Mouse (Mus musculus) Patski (cell line): Measurements from ENCODE around the gene Hyal1. TPM values are rescaled to one million over a fixed set of nuclear protein-coding genes. Genes with fewer than 3 reads are reported as not detected.

ENCODE experiments used
- ATAC-seq: fragments of 100-300 bp; one replicate; pipeline ENCODE4 v1.8.0; 2021
- CTCF ChIA-PET: fragments of 350-600 bp; sonication (Branson Sonifier 250); formaldehyde crosslinking; loops from one replicate; lab custom pipeline; 2022; ENCODE audit warnings: inconsistent platforms; lab: Charles Lee
- POLR2A ChIA-PET: fragments of 350-600 bp; sonication (Branson Sonifier 250); formaldehyde crosslinking; loops from one replicate; lab custom pipeline; 2022; ENCODE audit warnings: antibody characterized with exemption, inconsistent platforms; lab: Charles Lee
- DNase-seq: peaks from one replicate; pipeline ENCODE4 v3.0.0-alpha.2; 2011; ENCODE audit warnings: low read depth, low spot score
- H3K27me3 ChIP-seq: fragments of 371-371 bp; one replicate; pipeline ENCODE4 v1.5.1; 2021
- CTCF ChIP-seq: fragments of 100-300 bp; IDR thresholded peaks from one replicate; pipeline ENCODE4 v1.5.1; 2021
- in situ Hi-C: fragments of 300-500 bp; cut with MboI; formaldehyde crosslinking; loops from 3 replicates; pipeline ENCODE4 v1.11.1; 2018; ENCODE audit warnings: low pct_unique_long_range_greater_than_20kb, mixed read lengths
- polyA plus RNA-seq: library from polyadenylated mRNA; unstranded; gene quantifications from one replicate; pipeline ENCODE4 v1.2.3, GENCODE M21; 2021

Hyal1 gene
- polyA plus RNA-seq, 1 experiment from 2014 or later = 1.2 TPM

GRCm38 (mm10) chr9:107600745-107601144 lies 24.0 kb downstream of the Hyal1 start:
- in situ Hi-C loops = no loop called here

GRCm38 (mm10) chr9:107601275-107601674 lies 24.5 kb downstream of the Hyal1 start:
- no peaks in the 10 kb centered on the region for H3K27me3 ChIP-seq
- TF ChIP-seq CTCF = no peak
- in situ Hi-C loops = no loop called here
- ATAC-seq = no peak
- ChIA-PET POLR2A (interaction anchor here (1.5 kb wide), 1 partner anchor 44 kb away, joined by 6 read pairs; no protein-coding TSS in a partner anchor), CTCF (interaction anchor here (1.7 to 6.4 kb wide), 3 partner anchors 11 to 44 kb away, joined by 7 to 59 read pairs (median 28); no protein-coding TSS in a partner anchor)
- DNase-seq = no peak

More at GRCm38 (mm10) chr9:107600745-107601144, 24.0 kb downstream of the Hyal1 start:
- TF ChIP-seq CTCF = no peak
- DNase-seq (no peak), ATAC-seq (no peak)
- no peaks in the 10 kb centered on the region for H3K27me3 ChIP-seq
- CTCF ChIA-PET = interaction anchor here (3.0 to 6.4 kb wide), 2 partner anchors 11 to 45 kb away, joined by 28 to 59 read pairs; no protein-coding TSS in a partner anchor
- POLR2A ChIA-PET = interaction anchor here (1.5 kb wide), 1 partner anchor 45 kb away, joined by 6 read pairs; no protein-coding TSS in a partner anchor

- no peak for ATAC-seq
- TF ChIP-seq CTCF = no peak
- CTCF ChIA-PET = interaction anchor here (0.8 to 6.4 kb wide), 9 partner anchors 10 to 44 kb away, joined by 3 to 59 read pairs (median 4); no protein-coding TSS in a partner anchor
- H3K27me3 ChIP-seq = no peaks in the 10 kb centered on the region
- in situ Hi-C loops = no loop called here
- DNase-seq = no peak
- POLR2A ChIA-PET = interaction anchor here (0.5 kb wide), 1 partner anchor 160 kb away, joined by 3 read pairs; no protein-coding TSS in a partner anchor
Observed at GRCm38 (mm10) chr9:107602068-107602648, 25.4 kb downstream of the Hyal1 start.

GRCm38 (mm10) chr9:107603251-107603650 lies 26.5 kb downstream of the Hyal1 start:
- CTCF ChIA-PET = interaction anchor here (1.3 to 6.4 kb wide), 4 partner anchors 9 to 42 kb away, joined by 4 to 59 read pairs (median 17); no protein-coding TSS in a partner anchor
- DNase-seq = no peak

GRCm38 (mm10) chr9:107605041-107605661 lies 28.4 kb downstream of the Hyal1 start:
- ChIA-PET CTCF (interaction anchor here (8.4 kb wide), 1 partner anchor 37 kb away, joined by 91 read pairs; no protein-coding TSS in a partner anchor), POLR2A (no interaction called here)
- in situ Hi-C loops = loop anchor here (5.0 kb wide), 2 partner anchors 37 to 72 kb away; partner anchors contain the start of gene Gnat1
- TF ChIP-seq CTCF = no peak
- H3K27me3 ChIP-seq = no peaks in the 10 kb centered on the region
- no peak for ATAC-seq
- no peak for DNase-seq

More at GRCm38 (mm10) chr9:107603251-107603650, 26.5 kb downstream of the Hyal1 start:
- in situ Hi-C loops = no loop called here
- H3K27me3 ChIP-seq = no peaks in the 10 kb centered on the region
- no peak for TF ChIP-seq CTCF
- ATAC-seq = no peak
- POLR2A ChIA-PET = no interaction called here

GRCm38 (mm10) chr9:107606591-107606990 lies 29.9 kb downstream of the Hyal1 start:
- CTCF ChIA-PET = interaction anchor here (8.4 kb wide), 1 partner anchor 36 kb away, joined by 91 read pairs; no protein-coding TSS in a partner anchor
- H3K27me3 ChIP-seq = no peaks in the 10 kb centered on the region
- no peak for TF ChIP-seq CTCF
- ATAC-seq (no peak), DNase-seq (no peak)
- POLR2A ChIA-PET = no interaction called here
- in situ Hi-C loops = loop anchor here (5.0 kb wide), 2 partner anchors 36 to 71 kb away; partner anchors contain the start of gene Gnat1

GRCm38 (mm10) chr9:107607036-107607435 lies 30.3 kb downstream of the Hyal1 start:
- POLR2A ChIA-PET = no interaction called here
- in situ Hi-C loops = loop anchor here (5.0 kb wide), 2 partner anchors 35 to 70 kb away; partner anchors contain the start of gene Gnat1
- no peak for DNase-seq
- CTCF ChIA-PET = interaction anchor here (8.4 kb wide), 1 partner anchor 35 kb away, joined by 91 read pairs; no protein-coding TSS in a partner anchor
- TF ChIP-seq CTCF = no peak
- ATAC-seq = no peak
- no peaks in the 10 kb centered on the region for H3K27me3 ChIP-seq

- ChIA-PET POLR2A (interaction anchor here (0.6 kb wide), 3 partner anchors 10 to 790 kb away, joined by 3 read pairs; no protein-coding TSS in a partner anchor), CTCF (interaction anchor here (8.4 kb wide), 1 partner anchor 35 kb away, joined by 91 read pairs; no protein-coding TSS in a partner anchor)
- H3K27me3 ChIP-seq = no peaks in the 10 kb centered on the region
- no peak for TF ChIP-seq CTCF
- ATAC-seq (no peak), DNase-seq (no peak)
- in situ Hi-C loops = loop anchor here (5.0 kb wide), 2 partner anchors 35 to 70 kb away; partner anchors contain the start of gene Gnat1
Observed at GRCm38 (mm10) chr9:107607653-107608245, 31.0 kb downstream of the Hyal1 start.

GRCm38 (mm10) chr9:107608741-107609432 lies 32.2 kb downstream of the Hyal1 start, which contains the start of gene Sema3b:
TSS of gene Sema3b (minus strand) at chr9:107609229.
- H3K27me3 ChIP-seq = no peaks in the 10 kb centered on the region
- in situ Hi-C loops = loop anchor here (5.0 kb wide), 2 partner anchors 33 to 68 kb away; partner anchors contain the start of gene Gnat1
- DNase-seq (no peak), ATAC-seq (peak; percentile 29)
- CTCF ChIA-PET = interaction anchor here (1.3 to 8.4 kb wide), 2 partner anchors 33 to 129 kb away, joined by 4 to 91 read pairs; no protein-coding TSS in a partner anchor
- no peak for TF ChIP-seq CTCF
- POLR2A ChIA-PET = interaction anchor here (0.6 to 0.9 kb wide), 3 partner anchors 22 to 791 kb away, joined by 3 read pairs; no protein-coding TSS in a partner anchor
